Mouse (Mus musculus) kidney, postnatal 4 days (tissue): ENCODE results near the gene 4930518I15Rik.
A peak's percentile ranks its signal among the peaks of the same experiment; 100 is the strongest.
"Not testable (repeated sequence)": the region's sequence is repeated elsewhere in the genome, so short reads cannot be mapped to it uniquely, and the experiment has no call there.

Source experiments
- DNase-seq, 2 experiments: peaks; one replicate each; pipeline ENCODE4 v3.0.0; 2021; ENCODE audit warnings: mixed read lengths in 2 of 2

4930518I15Rik gene

DNA sequence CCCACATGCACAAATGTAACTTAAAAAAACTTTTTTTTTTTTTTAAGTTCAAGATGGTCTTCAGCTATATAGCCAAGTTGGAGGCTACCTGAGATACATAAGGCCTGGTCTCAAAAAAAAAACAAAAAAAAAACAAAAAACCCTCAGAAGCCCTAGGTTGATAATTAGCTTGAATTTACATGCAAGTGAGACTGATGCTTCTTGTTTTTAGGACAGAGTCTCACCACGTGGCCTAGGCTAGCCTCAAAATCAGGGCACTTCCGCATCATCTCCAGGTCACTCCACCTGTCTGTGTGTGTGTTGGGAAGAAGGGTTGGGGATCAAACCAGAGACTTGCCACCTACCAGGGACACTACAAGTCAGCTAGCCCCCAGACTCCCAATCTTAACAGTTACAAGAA, at the start of gene 4930518I15Rik:
TSS of gene 4930518I15Rik (minus strand) at position 112 of the 400 bp plus-strand sequence.
- no peak for DNase-seq

GRCm38 (mm10) chr2:156905931-156906330, 48.2 kb upstream of the 4930518I15Rik start:
- DNase-seq: not testable (repeated sequence)

- DNase-seq: peak; percentile 86 to 88
Measured at GRCm38 (mm10) chr2:156904976-156905717, 47.4 kb upstream of the 4930518I15Rik start.

GRCm38 (mm10) chr2:156903367-156903766, 45.6 kb upstream of the 4930518I15Rik start:
- no peak for DNase-seq

DNA sequence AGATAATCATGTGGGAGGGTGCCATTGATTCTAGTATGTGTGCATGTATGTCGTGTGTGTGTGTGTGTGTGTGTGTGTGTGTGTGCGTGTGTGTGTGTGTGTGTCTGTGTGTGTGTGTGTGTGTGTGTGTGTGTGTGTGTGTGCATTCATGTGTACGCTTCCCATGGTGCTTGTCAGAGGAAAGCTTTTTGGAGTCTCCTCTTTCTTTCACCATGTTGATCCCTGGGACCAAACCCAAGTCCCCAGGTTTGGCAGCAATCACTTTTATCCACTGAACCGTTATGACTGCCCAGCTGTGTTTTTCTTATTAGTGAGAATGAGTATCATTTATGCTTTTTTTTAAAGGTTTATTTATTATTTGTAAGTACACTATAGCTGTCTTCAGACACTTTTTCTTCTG, 44.7 kb upstream of the 4930518I15Rik start:
- not testable (repeated sequence) for DNase-seq

GRCm38 (mm10) chr2:156901883-156902282, 44.1 kb upstream of the 4930518I15Rik start:
- DNase-seq: no peak

DNA sequence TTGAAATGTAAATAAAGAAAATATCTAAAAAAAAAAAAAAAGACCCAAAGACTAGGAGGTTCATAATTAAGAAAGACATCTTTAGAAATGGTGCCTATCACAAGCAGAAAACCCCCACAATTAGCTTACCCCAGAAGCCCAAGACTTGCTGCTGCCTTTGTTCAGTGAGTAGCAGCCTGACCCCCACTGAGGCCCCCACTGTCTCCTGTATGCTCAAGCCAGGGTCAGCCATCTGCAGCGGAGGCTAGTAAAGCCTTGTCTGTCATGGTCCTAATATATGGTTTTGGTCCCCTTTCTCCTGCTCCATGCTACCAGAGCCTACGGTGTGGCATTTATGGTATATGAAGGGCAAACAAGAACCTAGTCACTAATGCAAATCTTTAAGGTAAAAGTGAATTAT, 43.6 kb upstream of the 4930518I15Rik start:
- no peak for DNase-seq

GRCm38 (mm10) chr2:156899184-156899583, 41.4 kb upstream of the 4930518I15Rik start:
- no peak for DNase-seq

- no peak for DNase-seq
Measured at GRCm38 (mm10) chr2:156898374-156898773, 40.6 kb upstream of the 4930518I15Rik start.

DNA sequence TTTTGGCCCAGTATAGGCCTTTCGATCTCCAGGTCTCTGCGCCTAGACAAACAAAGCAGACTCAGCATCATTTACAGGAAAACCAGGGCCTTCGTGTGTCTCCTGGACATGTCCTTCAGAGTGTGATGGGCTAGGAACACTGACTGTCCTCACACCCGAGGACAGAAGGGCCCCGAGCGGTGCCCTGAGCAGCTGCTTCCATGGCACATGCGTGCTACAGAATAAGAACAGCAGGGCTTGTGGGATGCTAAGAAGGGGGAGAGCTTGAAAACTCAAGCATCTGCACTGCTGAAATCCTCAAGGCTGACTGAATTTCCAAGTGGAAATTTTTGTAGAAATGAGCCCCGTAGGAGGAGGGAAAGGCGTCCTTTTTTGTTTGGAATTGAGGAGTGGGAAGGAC, 39.3 kb upstream of the 4930518I15Rik start:
- no peak for DNase-seq

DNA sequence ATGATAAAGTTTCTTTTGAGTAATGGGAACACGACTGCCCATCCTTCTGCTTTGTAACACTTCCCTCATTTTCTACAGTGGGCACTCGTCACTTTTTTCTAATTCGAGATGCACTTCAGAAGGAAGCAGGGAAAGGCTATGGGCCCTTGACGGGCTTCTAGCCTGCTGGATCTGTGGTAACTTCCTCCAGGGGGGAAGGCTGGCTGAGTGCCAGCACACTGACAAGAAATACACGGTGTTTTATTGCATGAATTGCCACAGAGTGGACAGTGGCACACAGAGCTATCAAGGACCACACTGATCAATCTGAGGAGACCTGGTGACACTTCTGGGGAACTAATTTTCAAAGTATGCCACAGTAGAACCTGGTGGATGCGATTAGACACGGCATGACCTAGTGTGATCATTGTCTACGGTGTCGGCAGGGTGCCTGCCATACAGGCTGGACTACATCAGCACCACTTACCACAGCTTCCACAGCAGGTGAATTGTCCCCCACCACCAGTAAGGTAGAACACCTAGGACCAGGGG, 38.7 kb upstream of the 4930518I15Rik start:
- DNase-seq: peak in 1 of 2 experiments; percentile 32

GRCm38 (mm10) chr2:156894496-156895265, 36.9 kb upstream of the 4930518I15Rik start:
- no peak for DNase-seq

- DNase-seq: no peak
Measured at GRCm38 (mm10) chr2:156892821-156893220, 35.1 kb upstream of the 4930518I15Rik start.

DNA sequence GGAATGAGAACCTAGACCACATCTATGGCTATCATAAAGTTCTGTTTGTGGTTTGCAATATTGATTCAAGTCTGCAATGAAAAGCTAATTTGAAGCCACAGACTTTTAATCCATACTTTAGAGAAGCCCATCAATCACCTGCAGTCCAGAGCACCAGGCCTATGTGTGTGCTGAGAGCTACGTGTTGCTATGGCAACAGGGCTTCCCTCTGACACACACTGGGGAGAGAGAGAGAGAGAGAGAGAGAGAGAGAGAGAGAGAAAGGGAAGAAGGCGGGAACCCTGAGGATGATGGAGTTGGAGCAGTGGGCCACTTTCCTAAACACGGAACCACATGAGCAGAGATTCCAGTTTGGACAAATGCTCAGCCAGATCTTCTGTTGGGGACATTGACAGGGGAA, 34.5 kb upstream of the 4930518I15Rik start:
- no peak for DNase-seq

DNA sequence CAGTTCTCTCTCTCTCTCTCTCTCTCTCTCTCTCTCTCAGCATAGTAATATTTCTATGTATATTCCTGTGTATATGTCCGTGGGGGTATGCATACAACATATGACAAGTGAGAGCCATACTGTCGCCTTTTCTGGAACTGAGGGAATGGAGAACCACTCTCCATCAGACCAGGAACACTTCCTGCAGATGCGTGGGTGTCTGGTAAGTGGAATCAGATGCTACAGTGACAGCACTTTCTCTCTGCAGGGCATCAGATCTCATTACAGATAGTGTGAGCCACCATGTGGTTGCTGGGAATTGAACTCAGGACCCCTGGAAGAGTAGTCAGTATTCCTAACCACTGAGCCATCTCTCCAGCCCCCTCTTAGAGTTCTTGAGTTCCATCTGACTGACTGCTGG, 30.7 kb upstream of the 4930518I15Rik start:
- DNase-seq: no peak

DNA sequence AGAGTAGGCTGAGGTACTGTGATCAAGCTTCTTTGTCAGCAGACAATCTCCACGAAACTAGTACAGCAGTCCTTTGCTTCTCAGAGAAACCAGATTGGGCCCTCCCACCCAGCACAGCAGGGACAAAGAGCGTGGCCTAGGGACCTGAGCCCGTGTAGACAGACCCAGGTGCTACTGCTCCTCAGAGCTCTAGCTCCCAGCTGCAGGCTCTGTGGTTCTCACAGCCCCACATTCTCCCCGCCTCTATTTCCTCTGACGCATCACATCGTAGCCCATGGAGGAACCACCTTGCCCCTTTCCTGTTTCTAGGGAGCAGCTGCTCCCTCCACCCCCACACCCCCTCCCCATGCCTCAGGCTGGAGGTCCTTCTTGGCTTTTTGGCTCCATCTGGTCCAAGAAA, 29.3 kb upstream of the 4930518I15Rik start, which contains the start of gene Sla2:
TSS of gene Sla2 (minus strand) at position 176 of the 400 bp plus-strand sequence.
- no peak for DNase-seq

- no peak for DNase-seq
Measured at GRCm38 (mm10) chr2:156886084-156886631, 28.4 kb upstream of the 4930518I15Rik start.

DNA sequence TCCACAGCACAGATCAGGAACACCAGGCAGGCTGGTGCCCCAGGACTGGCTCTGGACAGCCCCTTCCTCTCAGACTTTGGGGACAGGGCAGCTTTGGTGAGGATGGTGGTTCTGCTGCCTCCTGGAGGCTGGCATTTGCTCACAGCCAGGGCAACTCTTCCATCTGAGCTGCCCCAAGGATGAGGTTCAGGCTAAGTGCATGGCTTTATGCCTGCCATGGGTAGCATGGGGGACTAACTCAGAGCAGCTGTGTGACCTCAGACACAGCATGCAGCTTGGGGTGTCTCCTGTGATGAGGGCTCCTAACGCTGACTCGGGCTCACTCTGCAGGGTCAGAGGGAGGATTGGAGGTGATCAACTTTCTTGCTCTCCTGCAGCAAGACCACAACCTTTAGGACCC, 27.9 kb upstream of the 4930518I15Rik start:
- not testable (repeated sequence) for DNase-seq

DNA sequence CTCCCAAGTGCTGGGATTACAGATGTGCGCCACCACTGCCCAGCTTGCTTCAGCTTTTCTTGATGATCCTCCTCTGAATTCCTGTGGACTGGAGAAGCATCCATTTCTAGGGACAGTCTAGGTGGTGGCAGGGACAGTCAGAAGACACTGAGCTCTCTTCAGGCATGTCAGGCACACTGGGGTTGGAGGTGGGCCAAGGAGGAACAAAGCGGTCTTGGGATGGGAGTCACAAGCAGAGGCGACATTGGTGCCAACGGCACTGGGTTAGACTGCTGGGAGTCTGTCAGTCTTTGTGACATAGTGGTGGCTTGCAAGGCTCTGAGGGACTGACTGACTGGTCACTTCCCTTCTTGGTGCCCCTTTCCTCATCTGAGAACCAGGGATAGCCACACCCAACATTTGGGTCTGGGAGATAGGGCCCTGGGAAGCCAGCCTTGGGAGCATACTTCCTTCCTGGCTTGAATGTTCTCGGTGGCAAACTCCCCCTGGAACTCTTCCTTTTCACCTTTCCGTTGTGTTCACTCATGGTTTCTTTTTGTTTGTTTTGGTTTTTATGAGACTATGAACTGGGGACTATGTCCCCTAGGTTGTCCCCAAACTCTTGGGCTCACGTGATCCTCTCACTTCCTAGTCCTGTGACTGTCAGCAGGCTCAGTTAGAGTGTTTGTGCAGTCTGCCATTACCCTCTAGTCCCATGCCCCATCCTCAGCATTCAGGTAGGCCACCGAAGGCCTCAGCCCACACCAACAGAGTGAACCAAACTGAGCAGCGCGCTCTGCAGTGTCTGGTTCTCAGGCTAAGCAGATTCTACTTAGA, 26.9 kb upstream of the 4930518I15Rik start:
- DNase-seq: no peak

- DNase-seq: no peak
Measured at GRCm38 (mm10) chr2:156882431-156883001, 24.8 kb upstream of the 4930518I15Rik start.

DNA sequence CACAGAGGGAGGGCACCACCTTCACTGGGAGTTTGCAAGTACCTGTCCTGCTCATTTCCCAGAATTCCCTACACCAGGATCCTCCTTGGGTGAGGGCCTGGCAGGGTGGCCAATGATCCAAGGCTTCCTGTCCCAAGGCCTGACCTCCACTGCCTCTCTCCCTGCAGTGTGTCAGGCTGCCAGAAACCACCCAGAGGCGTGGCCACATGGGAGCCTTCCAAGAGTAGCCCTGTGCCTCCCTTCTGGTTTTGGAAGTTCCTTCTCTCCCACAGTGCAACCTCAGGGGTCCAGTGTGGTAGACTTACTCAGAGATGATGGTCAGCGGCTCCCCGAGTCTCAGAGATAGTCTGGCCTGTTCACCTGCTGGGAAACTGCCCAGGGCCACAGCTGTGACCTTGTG, 21.8 kb upstream of the 4930518I15Rik start:
- no peak for DNase-seq

DNA sequence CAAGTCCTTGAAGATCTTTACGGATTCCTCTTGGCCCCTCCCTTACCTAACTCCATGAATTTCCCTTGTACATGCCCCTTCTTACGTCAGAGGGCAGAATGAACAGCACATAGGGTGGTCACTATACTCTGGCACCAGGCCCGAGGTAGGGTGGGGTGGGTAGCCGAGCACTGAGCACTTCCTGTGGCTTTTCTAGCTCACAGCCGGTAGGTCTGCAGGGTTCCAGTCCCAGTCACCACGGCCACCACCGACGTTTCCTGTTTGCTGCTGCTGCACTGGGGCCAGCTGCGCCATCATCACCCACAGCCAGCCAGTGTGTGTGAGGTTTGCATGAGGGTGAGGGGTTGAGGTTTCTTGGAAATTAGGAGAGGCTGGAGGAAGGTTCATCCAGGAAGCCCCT, 20.0 kb upstream of the 4930518I15Rik start:
- peak in 1 of 2 experiments; percentile 43 for DNase-seq
